Mouse (Mus musculus) bone marrow, adult 2 months (tissue): ENCODE measurements around the gene Nceh1. TPM values are rescaled to one million over a fixed set of nuclear protein-coding genes. Genes with fewer than 3 reads are reported as not detected.

ENCODE experiments used
- H3K27ac ChIP-seq: fragments of 200-500 bp; 2 replicates; pipeline ENCODE4 v1.5.1; 2012; ENCODE audit warnings: low read depth, mild to moderate bottlenecking, control low read depth, inconsistent platforms, low read length; ENCODE audit not compliant: control insufficient read depth, poor library complexity, insufficient read depth
- H3K4me1 ChIP-seq: fragments of 200-500 bp; 2 replicates; pipeline ENCODE4 v1.6.1; 2011; ENCODE audit warnings: low read length; ENCODE audit not compliant: control insufficient read depth, insufficient read depth
- H3K4me3 ChIP-seq: fragments of 200-500 bp; replicated peaks from 2 replicates; pipeline ENCODE3; 2011; ENCODE audit warnings: mild to moderate bottlenecking, low read depth, low read length, control low read depth; ENCODE audit not compliant: control insufficient read depth
- CTCF ChIP-seq: fragments of 200-500 bp; IDR thresholded peaks from 2 replicates; pipeline ENCODE4 v1.5.1; 2011; ENCODE audit warnings: low read length, control low read depth; ENCODE audit not compliant: control insufficient read depth, insufficient read depth
- POLR2A ChIP-seq: fragments of 200-500 bp; IDR thresholded peaks from 2 replicates; pipeline ENCODE4 v1.6.1; 2011; ENCODE audit warnings: low read depth, mild to moderate bottlenecking, control low read depth, low read length, borderline replicate concordance; ENCODE audit not compliant: control insufficient read depth
- WGBS: fragments of 180-500 bp; shearing (Covaris S2); methylation state at CpG from one replicate; pipeline ENCODE4 v1.1.7; 2018; 5-methylcytosine and 5-hydroxymethylcytosine counted together
- polyA plus RNA-seq: library from polyadenylated mRNA; stranded (reverse); fragments of >200 nt; gene quantifications from 2 replicates; pipeline ENCODE4 v1.2.4, GENCODE M21; 2011; ENCODE audit warnings: low replicate concordance; ENCODE audit not compliant: missing spikeins, insufficient read depth, insufficient read length

Nceh1 gene
- polyA plus RNA-seq, result 2.1 and 7.1 TPM in 2 replicates

DNA sequence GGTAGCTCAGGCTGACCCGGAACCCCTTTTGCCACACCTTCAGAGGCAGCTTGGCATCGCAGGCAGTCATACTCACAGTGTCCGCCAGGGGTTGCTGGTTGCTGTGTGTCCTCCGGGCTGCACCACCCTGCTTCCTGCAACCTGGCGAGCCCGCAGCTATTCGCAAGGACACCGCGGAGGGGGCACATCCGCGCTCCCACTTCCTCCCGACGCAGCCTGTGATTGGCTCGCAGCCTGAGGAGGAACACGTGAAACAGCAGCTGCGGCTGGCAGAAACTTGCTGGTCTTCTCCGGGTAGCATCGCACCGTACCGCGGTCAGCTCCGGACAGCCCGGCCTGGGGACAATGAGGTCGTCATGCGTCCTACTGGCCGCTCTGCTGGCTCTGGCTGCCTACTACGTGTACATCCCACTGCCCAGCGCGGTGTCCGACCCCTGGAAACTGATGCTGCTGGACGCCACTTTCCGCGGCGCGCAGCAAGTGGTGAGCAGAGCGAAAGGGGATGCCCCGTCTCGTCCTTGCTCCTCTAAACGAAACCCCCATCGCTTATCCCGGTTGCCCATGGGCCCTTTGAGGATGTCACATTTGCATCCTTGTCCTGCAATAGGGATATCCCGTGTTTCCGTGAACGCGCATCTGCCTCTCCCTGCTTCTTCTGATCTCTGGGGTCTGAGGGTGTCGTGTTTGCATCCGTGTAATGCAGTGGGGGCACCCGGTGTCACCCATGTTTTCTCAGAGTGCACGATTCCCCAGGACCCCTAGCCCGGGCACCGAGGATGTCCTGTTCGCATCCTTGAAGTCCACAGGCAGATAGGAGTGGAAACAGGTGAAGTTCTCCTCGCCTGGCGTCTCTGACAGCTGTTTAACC lies at the start of gene Nceh1:
Gene Nceh1, plus strand, starts transcription at position 233 of the 868 bp plus-strand sequence.
- H3K4me3 ChIP-seq, result peak within 1 kb of the TSS; percentile 93
- peak within 1 kb of the TSS; percentile 58 for H3K27ac ChIP-seq
- H3K4me1 ChIP-seq, result no peaks in the 10 kb centered on the region; the same call in 1 of the 2 replicates
- under 1% methylated on average over 54 of the region's 54 CpGs for WGBS
- TF ChIP-seq CTCF (peak; percentile 96), POLR2A (peak; percentile 84; the same call in 1 of the 2 replicates)

DNA sequence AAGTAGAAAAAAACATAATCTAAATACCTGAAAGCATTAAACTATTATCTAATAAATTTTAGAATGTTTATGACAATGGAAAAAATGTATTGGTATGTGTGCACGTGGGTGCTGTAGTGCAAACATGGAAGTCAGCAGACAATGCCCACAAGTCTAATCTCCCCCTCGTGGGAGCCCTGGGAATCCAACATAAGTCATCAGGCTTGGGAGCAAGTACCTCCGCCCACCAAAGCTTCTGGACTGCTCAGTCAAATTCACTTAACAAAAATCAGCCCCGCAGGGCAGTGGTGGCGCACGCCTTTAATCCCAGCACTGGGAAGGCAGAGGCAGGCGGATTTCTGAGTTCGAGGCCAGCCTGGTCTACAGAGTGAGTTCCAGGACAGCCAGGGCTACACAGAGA lies 42.7 kb upstream of the Nceh1 start:
- H3K4me3 ChIP-seq, result no peak overlapping the region
- no peak overlapping the region for H3K27ac ChIP-seq
- WGBS, result 93% methylated on average over 8 of the region's 8 CpGs
- TF ChIP-seq POLR2A (no peak), CTCF (no peak)
- no peaks in the 10 kb centered on the region for H3K4me1 ChIP-seq

DNA sequence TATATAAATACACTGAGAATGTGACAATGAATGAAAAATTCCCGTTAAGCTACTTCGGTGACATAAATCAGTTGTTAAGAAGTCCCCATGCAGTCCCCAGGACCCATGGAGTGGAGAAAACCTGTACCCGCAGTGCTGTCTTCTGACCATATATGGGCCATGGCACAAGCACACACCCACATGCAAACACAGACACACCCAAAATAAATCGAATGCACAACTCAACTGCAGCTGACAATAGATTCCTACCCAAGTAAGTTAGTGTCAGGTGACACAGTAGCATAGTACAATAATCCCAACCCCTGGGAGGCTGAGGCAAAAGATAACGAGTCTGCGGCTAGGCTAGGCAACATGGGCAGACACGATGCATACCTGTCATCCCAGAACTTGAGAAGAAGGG lies 39.2 kb upstream of the Nceh1 start:
- whole genome bisulfite sequencing, result 87% methylated on average over 7 of the region's 7 CpGs
- Histone ChIP-seq H3K4me1 (no peaks in the 10 kb centered on the region), H3K27ac (no peak overlapping the region), H3K4me3 (no peak overlapping the region)
- TF ChIP-seq POLR2A, result no peak
- TF ChIP-seq CTCF, result no peak

DNA sequence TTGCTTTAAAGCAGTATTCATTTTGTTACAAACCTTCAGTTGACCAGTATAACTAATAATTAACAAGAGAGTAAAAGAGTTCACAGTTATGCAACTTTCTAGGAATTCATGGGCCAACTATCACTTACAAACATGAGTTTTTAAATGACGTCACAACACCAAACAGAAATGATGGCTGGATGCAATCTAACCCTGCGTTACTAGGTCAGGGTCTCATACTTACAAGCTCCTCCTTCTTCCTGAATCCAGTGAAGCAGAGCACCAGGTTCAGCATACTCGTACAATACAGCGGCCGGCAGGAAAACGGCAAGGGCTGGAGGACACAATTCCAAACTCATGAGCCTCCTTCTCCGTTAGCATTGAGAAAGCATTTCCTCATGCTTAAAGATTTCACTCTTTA lies 37.0 kb upstream of the Nceh1 start:
- Histone ChIP-seq H3K4me3 (no peak overlapping the region), H3K27ac (no peak overlapping the region), H3K4me1 (no peaks in the 10 kb centered on the region)
- 88% methylated on average over 7 of the region's 7 CpGs for WGBS
- TF ChIP-seq CTCF (no peak), POLR2A (no peak)

DNA sequence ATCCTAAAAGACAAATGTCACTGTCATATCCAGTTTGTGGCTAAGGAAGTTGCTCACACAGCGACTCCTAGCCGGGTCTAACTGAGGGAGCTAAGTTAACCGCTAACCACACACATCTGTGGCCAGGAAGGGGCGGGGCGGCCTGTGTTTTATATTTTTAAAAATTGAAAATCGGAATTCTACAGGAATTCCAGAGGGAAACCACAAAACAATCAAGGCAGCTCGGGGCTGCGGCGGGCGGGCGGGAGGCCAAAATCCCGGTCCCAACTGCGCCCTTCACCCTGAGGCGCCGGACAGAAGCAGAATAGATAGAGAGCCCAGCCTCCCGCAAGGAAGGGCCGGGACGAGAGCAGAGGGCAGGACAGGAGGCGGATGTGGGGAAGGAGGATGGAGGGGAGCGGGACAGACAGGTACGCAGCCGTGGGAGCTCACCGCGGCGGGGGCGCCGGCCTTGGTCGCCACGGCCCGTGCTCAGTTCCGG lies 29.5 kb upstream of the Nceh1 start:
- Histone ChIP-seq H3K4me3 (peak overlapping the region; percentile 98), H3K27ac (peak overlapping the region; percentile 82), H3K4me1 (peaks cover 2% of the 10 kb centered on the region)
- WGBS, result under 1% methylated on average over 31 of the region's 31 CpGs
- no peak for TF ChIP-seq POLR2A

DNA sequence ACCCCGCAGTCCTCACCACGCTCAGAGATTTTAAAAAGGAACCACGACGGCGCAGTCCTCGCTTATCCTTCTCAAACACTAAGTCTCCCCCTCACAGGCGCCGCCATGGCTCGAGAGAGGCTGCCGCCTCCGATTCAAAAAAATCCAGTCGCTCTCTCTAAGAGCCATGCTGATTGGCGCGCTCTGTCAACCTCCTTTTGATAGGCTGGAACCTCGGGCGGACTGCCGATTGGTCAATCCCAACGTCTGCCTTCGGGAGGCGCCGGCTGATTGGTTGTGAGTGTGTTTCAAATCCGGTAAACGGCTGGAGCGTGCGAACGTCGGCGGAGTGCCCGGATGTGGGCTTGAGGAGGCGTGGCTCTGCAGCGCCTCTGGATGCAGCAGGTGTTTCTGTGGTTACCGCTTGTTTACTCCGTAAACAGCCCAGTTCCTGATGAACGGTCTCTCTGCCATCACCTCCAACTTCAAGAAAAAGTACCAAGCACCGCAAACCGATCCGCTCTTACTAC lies 29.0 kb upstream of the Nceh1 start, which contains the start of gene Ect2:
Gene Ect2, minus strand, starts transcription at position 178 of the 509 bp plus-strand sequence.
- WGBS, result under 1% methylated on average over 37 of the region's 37 CpGs
- Histone ChIP-seq H3K27ac (peak within 1 kb of the TSS; percentile 82), H3K4me3 (peak within 1 kb of the TSS; percentile 98), H3K4me1 (peaks cover 2% of the 10 kb centered on the region)
- TF ChIP-seq CTCF, result peak; percentile 15; the same call in 1 of the 2 replicates
- TF ChIP-seq POLR2A, result no peak; the same call in 1 of the 2 replicates

DNA sequence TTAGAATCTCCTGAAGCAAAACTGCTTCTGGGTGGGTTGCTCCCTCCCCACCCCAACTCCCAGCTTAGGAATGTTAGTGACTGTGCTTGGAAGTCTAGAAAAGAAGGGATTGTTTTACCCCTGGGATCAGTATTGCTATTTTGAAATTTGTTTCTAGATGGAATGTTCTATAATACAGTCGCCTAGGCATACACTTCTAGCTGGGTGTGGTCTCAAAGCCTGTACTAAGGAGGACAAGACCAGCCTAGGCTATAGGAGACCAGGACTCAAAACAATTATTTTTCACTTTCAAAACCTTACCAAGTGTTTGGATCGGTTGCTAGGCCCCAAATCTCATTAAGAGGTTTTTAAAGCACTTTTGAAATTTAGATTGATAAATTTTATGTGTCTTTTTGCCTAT lies 28.5 kb upstream of the Nceh1 start:
- WGBS, result 80% methylated on average over 2 of the region's 2 CpGs
- Histone ChIP-seq H3K4me1 (peaks cover 2% of the 10 kb centered on the region), H3K27ac (0 out of 2 replicates have a peak overlapping the region, but pooled peaks have one; percentile 19), H3K4me3 (peak overlapping the region; percentile 77)
- no peak for TF ChIP-seq CTCF
- no peak for TF ChIP-seq POLR2A

DNA sequence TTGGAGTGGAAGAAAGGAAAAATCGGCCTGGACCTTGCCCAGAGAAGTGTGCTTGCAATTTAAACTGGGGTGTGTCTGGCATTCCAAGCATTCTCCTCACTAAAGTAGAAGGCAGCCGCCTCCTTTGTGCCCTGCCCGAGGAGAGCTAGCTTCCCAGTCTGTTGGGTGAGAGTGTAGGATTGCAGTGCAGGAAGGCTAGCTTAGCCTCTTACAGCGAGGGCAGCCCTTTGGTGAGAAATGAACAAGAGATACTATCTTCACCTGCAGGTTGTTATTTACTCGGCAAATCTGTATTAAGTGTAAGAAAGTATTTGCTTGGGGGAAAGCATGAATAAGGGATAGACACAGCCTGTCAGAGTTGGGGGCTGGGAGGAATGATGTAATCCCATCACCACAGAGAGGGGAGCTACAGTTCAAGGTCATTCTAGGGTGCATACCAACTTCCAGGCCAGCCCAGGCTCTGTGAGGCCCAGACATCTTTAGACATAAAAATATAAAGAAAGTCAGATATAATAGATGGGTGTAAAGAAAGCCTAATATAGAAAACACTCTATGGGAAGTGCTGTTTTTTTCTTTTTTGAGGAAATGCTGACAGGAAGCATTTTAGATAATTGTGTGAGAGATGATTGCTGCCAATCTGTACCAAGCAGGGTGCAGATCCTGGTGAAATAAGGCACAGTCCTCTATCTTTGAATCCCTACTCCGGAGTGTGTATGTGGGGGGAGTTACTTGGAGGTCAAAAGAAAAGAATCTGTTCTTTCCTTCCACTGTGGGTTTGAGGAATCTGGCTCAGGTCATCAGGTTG lies 27.5 kb upstream of the Nceh1 start:
- Histone ChIP-seq H3K27ac (no peak overlapping the region), H3K4me3 (no peak overlapping the region), H3K4me1 (peaks cover 2% of the 10 kb centered on the region)
- 61% methylated on average over 6 of the region's 6 CpGs for WGBS
- TF ChIP-seq POLR2A (no peak), CTCF (no peak)
